Mouse (Mus musculus) forebrain, embryonic 14.5 days (tissue): ENCODE results near the gene Stim1. TPM values are rescaled to one million over a fixed set of nuclear protein-coding genes. Genes with fewer than 3 reads are reported as not detected.

Experiments
- ATAC-seq: fragments of 200-750 bp; cut with Nextera tagmentation; 2 replicates; pipeline ENCODE4 v1.8.0; 2017; ENCODE audit warnings: mild to moderate bottlenecking, moderate library complexity
- DNase-seq: peaks from one replicate; pipeline ENCODE4 v3.0.0-alpha.2; 2015; ENCODE audit warnings: low spot score
- H3K27ac ChIP-seq: fragments of 300-500 bp; sonication (generic); 2 replicates; pipeline ENCODE4 v1.5.1; 2014; ENCODE audit warnings: low read depth, mild to moderate bottlenecking, control low read depth, low read length, moderate library complexity
- H3K27me3 ChIP-seq: fragments of 300-500 bp; sonication (generic); replicated peaks from 2 replicates; pipeline ENCODE4 v1.6.1; 2014; ENCODE audit warnings: low read length, control low read depth, mixed read lengths; ENCODE audit not compliant: control insufficient read depth, insufficient read depth
- H3K36me3 ChIP-seq: fragments of 300-500 bp; sonication (generic); 2 replicates; pipeline ENCODE4 v1.6.1; 2014; ENCODE audit warnings: low read length, control low read depth; ENCODE audit not compliant: control insufficient read depth, insufficient read depth
- H3K4me1 ChIP-seq: fragments of 300-500 bp; sonication (generic); 2 replicates; pipeline ENCODE4 v1.6.1; 2014; ENCODE audit warnings: antibody characterized with exemption, low read length, control low read depth; ENCODE audit not compliant: control insufficient read depth, insufficient read depth
- H3K4me2 ChIP-seq: fragments of 300-500 bp; sonication (generic); 2 replicates; pipeline ENCODE4 v1.6.1; 2014; ENCODE audit warnings: mild to moderate bottlenecking, control low read depth, low read length
- H3K4me3 ChIP-seq: fragments of 300-500 bp; sonication (generic); 2 replicates; pipeline ENCODE4 v1.5.1; 2014; ENCODE audit warnings: low read depth, low read length, control low read depth
- H3K9ac ChIP-seq: fragments of 300-500 bp; sonication (generic); 2 replicates; pipeline ENCODE4 v1.6.1; 2014; ENCODE audit warnings: mild to moderate bottlenecking, low read length, control low read depth, moderate library complexity
- H3K9me3 ChIP-seq: fragments of 300-500 bp; sonication (generic); replicated peaks from 2 replicates; pipeline ENCODE4 v1.6.1; 2016; ENCODE audit warnings: low read length, control low read depth, mixed read lengths; ENCODE audit not compliant: control insufficient read depth
- WGBS: fragments of 180-500 bp; shearing (Covaris S2); extraction: QIAGEN DNeasy Blood & Tissue Kit; methylation state at CpG from one replicate; pipeline ENCODE4 v1.1.7; 2014; 5-methylcytosine and 5-hydroxymethylcytosine counted together
- polyA plus RNA-seq: library from polyadenylated mRNA; unstranded; fragments of >200 nt; fragmentation: Nextera tagmentation; extraction: Ambion mirVana; gene quantifications from 2 replicates; pipeline ENCODE4 v1.2.1, GENCODE M21; 2014

The Stim1 gene
- polyA plus RNA-seq, 1 experiment from 2014 or later: 6.5 TPM

GRCm38 (mm10) chr7:102442432-102442831 is 174.8 kb downstream of the Stim1 start:
- under 1% methylated on average over 4 of the region's 4 CpGs for WGBS
- no peak for ATAC-seq

GRCm38 (mm10) chr7:102444301-102444700 is 176.7 kb downstream of the Stim1 start:
- DNase-seq (no peak), ATAC-seq (no peak)
- Histone ChIP-seq H3K4me2 (no peak overlapping the region), H3K36me3 (peaks cover 37% of the 10 kb centered on the region), H3K9ac (no peak overlapping the region), H3K27me3 (no peaks in the 10 kb centered on the region), H3K4me1 (peaks cover 9% of the 10 kb centered on the region; the same call in 1 of the 2 replicates), H3K9me3 (no peaks in the 10 kb centered on the region), H3K4me3 (no peak overlapping the region), H3K27ac (no peak overlapping the region)
- 89% methylated on average over 2 of the region's 2 CpGs for WGBS

More at GRCm38 (mm10) chr7:102442432-102442831, 174.8 kb downstream of the Stim1 start:
- Histone ChIP-seq H3K9ac (peak overlapping the region; percentile 88), H3K27ac (no peak overlapping the region), H3K4me3 (peak overlapping the region; percentile 78), H3K9me3 (no peaks in the 10 kb centered on the region), H3K4me1 (peaks cover 9% of the 10 kb centered on the region; the same call in 1 of the 2 replicates), H3K27me3 (no peaks in the 10 kb centered on the region), H3K4me2 (peak overlapping the region; percentile 61), H3K36me3 (peaks cover 25% of the 10 kb centered on the region)
- no peak for DNase-seq

GRCm38 (mm10) chr7:102446438-102446837 is 178.8 kb downstream of the Stim1 start:
- H3K4me3 ChIP-seq: no peak overlapping the region
- ATAC-seq (no peak), DNase-seq (no peak)
- no peaks in the 10 kb centered on the region for H3K9me3 ChIP-seq
- H3K27me3 ChIP-seq: no peaks in the 10 kb centered on the region
- peaks cover 9% of the 10 kb centered on the region; the same call in 1 of the 2 replicates for H3K4me1 ChIP-seq
- H3K27ac ChIP-seq: no peak overlapping the region
- H3K9ac ChIP-seq: no peak overlapping the region
- 96% methylated on average over 9 of the region's 9 CpGs for whole genome bisulfite sequencing
- no peak overlapping the region for H3K4me2 ChIP-seq
- peaks cover 57% of the 10 kb centered on the region for H3K36me3 ChIP-seq

- Histone ChIP-seq H3K4me2 (no peak overlapping the region), H3K9ac (no peak overlapping the region), H3K27me3 (no peaks in the 10 kb centered on the region), H3K27ac (no peak overlapping the region), H3K4me1 (no peaks in the 10 kb centered on the region), H3K9me3 (no peaks in the 10 kb centered on the region), H3K4me3 (no peak overlapping the region), H3K36me3 (peaks cover 84% of the 10 kb centered on the region)
- WGBS: 94% methylated on average over 5 of the region's 5 CpGs
- no peak for ATAC-seq
- DNase-seq: no peak
These were observed 191.2 kb downstream of the Stim1 start for GRCm38 (mm10) chr7:102458618-102459380.

GRCm38 (mm10) chr7:102467566-102467965 is 200.0 kb downstream of the Stim1 start:
- 88% methylated on average over 8 of the region's 8 CpGs for WGBS
- Histone ChIP-seq H3K36me3 (peaks cover 73% of the 10 kb centered on the region), H3K4me2 (no peak overlapping the region), H3K27ac (no peak overlapping the region), H3K4me3 (no peak overlapping the region), H3K4me1 (no peaks in the 10 kb centered on the region), H3K9ac (no peak overlapping the region), H3K9me3 (no peaks in the 10 kb centered on the region), H3K27me3 (no peaks in the 10 kb centered on the region)
- DNase-seq: no peak
- no peak for ATAC-seq

GRCm38 (mm10) chr7:102472675-102473074 is 205.1 kb downstream of the Stim1 start:
- no peaks in the 10 kb centered on the region for H3K27me3 ChIP-seq
- no peak for DNase-seq
- H3K9me3 ChIP-seq: no peaks in the 10 kb centered on the region
- no peak overlapping the region for H3K4me2 ChIP-seq
- no peak overlapping the region for H3K4me3 ChIP-seq
- no peak overlapping the region for H3K27ac ChIP-seq
- no peaks in the 10 kb centered on the region for H3K4me1 ChIP-seq
- 76% methylated on average over 5 of the region's 5 CpGs for WGBS
- H3K9ac ChIP-seq: no peak overlapping the region
- ATAC-seq: no peak
- H3K36me3 ChIP-seq: peaks cover 23% of the 10 kb centered on the region

- 95% methylated on average over 5 of the region's 5 CpGs for WGBS
- no peak for ATAC-seq
These were observed 209.0 kb downstream of the Stim1 start for GRCm38 (mm10) chr7:102476601-102477000.

GRCm38 (mm10) chr7:102477377-102477776 is 209.8 kb downstream of the Stim1 start:
- Histone ChIP-seq H3K4me3 (no peak overlapping the region), H3K4me2 (no peak overlapping the region), H3K36me3 (no peaks in the 10 kb centered on the region), H3K4me1 (no peaks in the 10 kb centered on the region), H3K9ac (no peak overlapping the region), H3K9me3 (no peaks in the 10 kb centered on the region), H3K27me3 (no peaks in the 10 kb centered on the region), H3K27ac (no peak overlapping the region)
- 66% methylated on average over 11 of the region's 11 CpGs for WGBS
- DNase-seq: no peak
- no peak; the same call in 1 of the 2 replicates for ATAC-seq

More at GRCm38 (mm10) chr7:102476601-102477000, 209.0 kb downstream of the Stim1 start:
- no peaks in the 10 kb centered on the region for H3K9me3 ChIP-seq
- DNase-seq: no peak
- H3K4me3 ChIP-seq: no peak overlapping the region
- H3K4me2 ChIP-seq: no peak overlapping the region
- 0 out of 2 replicates have a peak, but pooled peaks cover under 1% of the 10 kb centered on the region for H3K36me3 ChIP-seq
- no peak overlapping the region for H3K27ac ChIP-seq
- H3K9ac ChIP-seq: no peak overlapping the region
- no peaks in the 10 kb centered on the region for H3K4me1 ChIP-seq
- no peaks in the 10 kb centered on the region for H3K27me3 ChIP-seq

- Histone ChIP-seq H3K4me1 (no peaks in the 10 kb centered on the region), H3K36me3 (no peaks in the 10 kb centered on the region), H3K4me3 (no peak overlapping the region), H3K4me2 (no peak overlapping the region), H3K9ac (no peak overlapping the region), H3K9me3 (no peaks in the 10 kb centered on the region), H3K27ac (no peak overlapping the region), H3K27me3 (no peaks in the 10 kb centered on the region)
- 88% methylated on average over 4 of the region's 4 CpGs for WGBS
- no peak for DNase-seq
- ATAC-seq: no peak
These were observed 210.8 kb downstream of the Stim1 start for GRCm38 (mm10) chr7:102478425-102478824.
